Mouse (Mus musculus): ENCODE data around the gene Ctnnbl1.

The Ctnnbl1 gene

GRCm38 (mm10) chr2:157750481-157750880, 13.3 kb downstream of the Ctnnbl1 start:
- DNase-seq (ENCODE audit: low read depth, low spot score) = no peak

- no peak for DNase-seq (ENCODE audit: low read depth, low spot score)
These were observed 13.9 kb downstream of the Ctnnbl1 start for GRCm38 (mm10) chr2:157750926-157751588.

- no peak for DNase-seq (ENCODE audit: low read depth, low spot score)
These were observed 14.6 kb downstream of the Ctnnbl1 start for GRCm38 (mm10) chr2:157751589-157752373.

- no peak for DNase-seq (ENCODE audit: low read depth, low spot score)
These were observed 15.2 kb downstream of the Ctnnbl1 start for GRCm38 (mm10) chr2:157752374-157752743.

GRCm38 (mm10) chr2:157755771-157756170, 18.6 kb downstream of the Ctnnbl1 start:
- DNase-seq (ENCODE audit: low read depth, low spot score) = no peak

- peak; percentile 27 for DNase-seq (ENCODE audit: low read depth, low spot score)
These were observed 19.0 kb downstream of the Ctnnbl1 start for GRCm38 (mm10) chr2:157756193-157756592.

- no peak for DNase-seq (ENCODE audit: low read depth, low spot score)
These were observed 21.2 kb downstream of the Ctnnbl1 start for GRCm38 (mm10) chr2:157758395-157758794.

GRCm38 (mm10) chr2:157759717-157760116, 22.5 kb downstream of the Ctnnbl1 start:
- DNase-seq (ENCODE audit: low read depth, low spot score) = no peak

- DNase-seq (ENCODE audit: low read depth, low spot score) = no peak
These were observed 25.7 kb downstream of the Ctnnbl1 start for GRCm38 (mm10) chr2:157762903-157763302.

- DNase-seq (ENCODE audit: low read depth, low spot score) = no peak
These were observed 29.4 kb downstream of the Ctnnbl1 start for GRCm38 (mm10) chr2:157766591-157766990.

GRCm38 (mm10) chr2:157768682-157769429, 31.7 kb downstream of the Ctnnbl1 start:
- DNase-seq (ENCODE audit: low read depth, low spot score) = peak; percentile 20

- no peak for DNase-seq (ENCODE audit: low read depth, low spot score)
These were observed 33.6 kb downstream of the Ctnnbl1 start for GRCm38 (mm10) chr2:157770761-157771160.

- DNase-seq (ENCODE audit: low read depth, low spot score) = no peak
These were observed 36.5 kb downstream of the Ctnnbl1 start for GRCm38 (mm10) chr2:157773661-157774060.

- DNase-seq (ENCODE audit: low read depth, low spot score) = no peak
These were observed 38.8 kb downstream of the Ctnnbl1 start for GRCm38 (mm10) chr2:157775957-157776356.

- no peak for DNase-seq (ENCODE audit: low read depth, low spot score)
These were observed 43.8 kb downstream of the Ctnnbl1 start for GRCm38 (mm10) chr2:157780956-157781355.

- DNase-seq (ENCODE audit: low read depth, low spot score) = no peak
These were observed 46.0 kb downstream of the Ctnnbl1 start for GRCm38 (mm10) chr2:157783152-157783551.

GRCm38 (mm10) chr2:157784238-157784637, 47.0 kb downstream of the Ctnnbl1 start:
- no peak for DNase-seq (ENCODE audit: low read depth, low spot score)

- no peak for DNase-seq (ENCODE audit: low read depth, low spot score)
These were observed 47.4 kb downstream of the Ctnnbl1 start for GRCm38 (mm10) chr2:157784647-157785046.

- DNase-seq (ENCODE audit: low read depth, low spot score) = no peak
These were observed 52.0 kb downstream of the Ctnnbl1 start for GRCm38 (mm10) chr2:157789226-157789625.

GRCm38 (mm10) chr2:157790836-157791495, 53.8 kb downstream of the Ctnnbl1 start:
- DNase-seq (ENCODE audit: low read depth, low spot score) = peak; percentile 8

GRCm38 (mm10) chr2:157791528-157792162, 54.4 kb downstream of the Ctnnbl1 start:
- no peak for DNase-seq (ENCODE audit: low read depth, low spot score)

Measured in A20 (cell line).